Mouse (Mus musculus): ENCODE measurements at regions not wholly inside any gene's neighbourhood (a gene's known extent, or its start where the extent isn't known, plus 50 kb on each side); places are given as distances from the start of the nearest gene placed in this dataset.

- DNase-seq, result no peak
Observed at GRCm38 (mm10) chr8:90192856-90193255, 155.3 kb downstream of the Tox3 start.

- DNase-seq, result no peak
Observed at GRCm38 (mm10) chr8:90182807-90183206, 165.3 kb downstream of the Tox3 start.

GRCm38 (mm10) chr8:90176771-90177170 lies 171.4 kb downstream of the Tox3 start:
- DNase-seq, result no peak

GRCm38 (mm10) chr8:90176335-90176734 lies 171.8 kb downstream of the Tox3 start:
- no peak for DNase-seq

GRCm38 (mm10) chr8:90166639-90167038 lies 181.5 kb downstream of the Tox3 start:
- DNase-seq, result no peak

GRCm38 (mm10) chr8:90151477-90151876 lies 196.7 kb downstream of the Tox3 start:
- peak; percentile 66 to 68 for DNase-seq

- DNase-seq, result peak; percentile 7 to 12
Observed at GRCm38 (mm10) chr8:90149903-90150302, 198.2 kb downstream of the Tox3 start.

- DNase-seq, result no peak
Observed at GRCm38 (mm10) chr8:90134626-90135025, 213.5 kb downstream of the Tox3 start.

- DNase-seq, result no peak
Observed at GRCm38 (mm10) chr8:90130704-90131267, 217.4 kb downstream of the Tox3 start.

- DNase-seq, result peak; percentile 10 to 14
Observed at GRCm38 (mm10) chr8:90125426-90125825, 222.7 kb downstream of the Tox3 start.

- peak in 1 of 2 experiments; percentile 4 for DNase-seq
Observed at GRCm38 (mm10) chr8:90123101-90123500, 225.0 kb downstream of the Tox3 start.

GRCm38 (mm10) chr8:90121935-90122334 lies 226.2 kb downstream of the Tox3 start:
- DNase-seq, result no peak

GRCm38 (mm10) chr8:90121017-90121416 lies 227.1 kb downstream of the Tox3 start:
- no peak for DNase-seq

- no peak for DNase-seq
Observed at GRCm38 (mm10) chr8:90115436-90115835, 232.7 kb downstream of the Tox3 start.

- no peak for DNase-seq
Observed at GRCm38 (mm10) chr8:90100509-90100908, 247.6 kb downstream of the Tox3 start.

GRCm38 (mm10) chr8:90082630-90083029 lies 265.5 kb downstream of the Tox3 start:
- DNase-seq, result no peak

GRCm38 (mm10) chr8:90076381-90076780 lies 271.8 kb downstream of the Tox3 start:
- DNase-seq, result no peak

GRCm38 (mm10) chr8:90075796-90076195 lies 272.3 kb downstream of the Tox3 start:
- no peak for DNase-seq

- no peak for DNase-seq
Observed at GRCm38 (mm10) chr8:90070006-90070405, 278.1 kb downstream of the Tox3 start.

- DNase-seq, result no peak
Observed at GRCm38 (mm10) chr8:90069411-90069993, 278.6 kb downstream of the Tox3 start.

GRCm38 (mm10) chr8:90068441-90068840 lies 279.7 kb downstream of the Tox3 start:
- DNase-seq, result no peak

- DNase-seq, result no peak
Observed at GRCm38 (mm10) chr8:90064381-90064780, 283.8 kb downstream of the Tox3 start.

- no peak for DNase-seq
Observed at GRCm38 (mm10) chr8:90063291-90063690, 284.9 kb downstream of the Tox3 start.

- no peak for DNase-seq
Observed at GRCm38 (mm10) chr8:90058631-90059166, 289.4 kb downstream of the Tox3 start.

GRCm38 (mm10) chr8:90056331-90056730 lies 291.8 kb downstream of the Tox3 start:
- DNase-seq, result no peak

All from cerebellum, adult 18-20 months (tissue).